Mouse (Mus musculus): ENCODE measurements around the gene Scamp1. TPM values are rescaled to one million over a fixed set of nuclear protein-coding genes. Genes with fewer than 3 reads are reported as not detected.
"Not testable (repeated sequence)": the region's sequence is repeated elsewhere in the genome, so short reads cannot be mapped to it uniquely, and the experiment has no call there.

Scamp1 gene
- total RNA-seq (2014; rRNA removed; ENCODE audit: low replicate concordance) (12.6 and 14.9 TPM in 2 replicates), polyA plus RNA-seq (2015; fragmentation: Nextera tagmentation; extraction: Ambion mirVana) (17.5 and 20.9 TPM in 2 replicates)

- DNase-seq (ENCODE audit: low spot score), result peak; percentile 78
- peaks cover 10% of the 10 kb centered on the region for H3K4me1 ChIP-seq (ENCODE audit: control insufficient read depth, insufficient read depth)
- ATAC-seq (ENCODE audit: insufficient read depth, low read depth), result peak; percentile 97
- peak within 1 kb of the TSS; percentile 73 for H3K4me2 ChIP-seq (ENCODE audit: low read depth, low read length)
- H3K36me3 ChIP-seq (replicated peaks; ENCODE audit: control insufficient read depth, insufficient read depth, low read length), result no peaks in the 10 kb centered on the region
- TF ChIP-seq CTCF (IDR thresholded peaks at IDR 0.05; ENCODE audit: low read depth), result no peak
- 0 out of 2 replicates have a peak, but pooled peaks have one; percentile 21 for TF ChIP-seq EP300 (IDR thresholded peaks at IDR 0.05; ENCODE audit: low read depth)
- peak within 1 kb of the TSS; percentile 69 for H3K27ac ChIP-seq (ENCODE audit: low read depth)
- no peaks in the 10 kb centered on the region for H3K9me3 ChIP-seq (replicated peaks; ENCODE audit: control insufficient read depth, low read length)
- no peaks in the 10 kb centered on the region for H3K27me3 ChIP-seq (ENCODE audit: control insufficient read depth, insufficient read depth, low read length)
- 1% methylated on average over 58 of the region's 62 CpGs for WGBS
- H3K9ac ChIP-seq (replicated peaks; ENCODE audit: low read depth, low read length), result peak within 1 kb of the TSS; percentile 83
- H3K4me3 ChIP-seq (ENCODE audit: low read depth, low read length), result peak within 1 kb of the TSS; percentile 72
These were observed at the start of gene Scamp1 for GRCm38 (mm10) chr13:94285281-94285871. Scamp1 (minus strand) TSS chr13:94285857.

GRCm38 (mm10) chr13:94330392-94330979, 44.8 kb upstream of the Scamp1 start:
- TF ChIP-seq CTCF (IDR thresholded peaks at IDR 0.05; ENCODE audit: low read depth) (no peak), EP300 (IDR thresholded peaks at IDR 0.05; ENCODE audit: low read depth) (no peak)
- H3K27ac ChIP-seq (ENCODE audit: low read depth), result no peak overlapping the region
- no peak overlapping the region for H3K4me3 ChIP-seq (ENCODE audit: low read depth, low read length)
- ATAC-seq (ENCODE audit: insufficient read depth, low read depth) (no peak), DNase-seq (ENCODE audit: low spot score) (no peak)
- H3K36me3 ChIP-seq (replicated peaks; ENCODE audit: control insufficient read depth, insufficient read depth, low read length), result no peaks in the 10 kb centered on the region
- H3K4me2 ChIP-seq (ENCODE audit: low read depth, low read length), result no peak overlapping the region
- no peak overlapping the region for H3K9ac ChIP-seq (replicated peaks; ENCODE audit: low read depth, low read length)
- H3K4me1 ChIP-seq (ENCODE audit: control insufficient read depth, insufficient read depth), result no peaks in the 10 kb centered on the region
- 68% methylated on average over 3 of the region's 3 CpGs for WGBS
- no peaks in the 10 kb centered on the region for H3K27me3 ChIP-seq (ENCODE audit: control insufficient read depth, insufficient read depth, low read length)
- no peaks in the 10 kb centered on the region for H3K9me3 ChIP-seq (replicated peaks; ENCODE audit: control insufficient read depth, low read length)

GRCm38 (mm10) chr13:94329005-94329404, 43.3 kb upstream of the Scamp1 start:
- H3K9me3 ChIP-seq (replicated peaks; ENCODE audit: control insufficient read depth, low read length); DNase-seq (ENCODE audit: low spot score); ATAC-seq (ENCODE audit: insufficient read depth, low read depth); H3K4me3 ChIP-seq (ENCODE audit: low read depth, low read length); H3K27ac ChIP-seq (ENCODE audit: low read depth); H3K9ac ChIP-seq (replicated peaks; ENCODE audit: low read depth, low read length); H3K4me2 ChIP-seq (ENCODE audit: low read depth, low read length); H3K36me3 ChIP-seq (replicated peaks; ENCODE audit: control insufficient read depth, insufficient read depth, low read length); H3K4me1 ChIP-seq (ENCODE audit: control insufficient read depth, insufficient read depth); H3K27me3 ChIP-seq (ENCODE audit: control insufficient read depth, insufficient read depth, low read length): not testable (repeated sequence)
- 82% methylated on average over 6 of the region's 6 CpGs for WGBS

GRCm38 (mm10) chr13:94328063-94328462, 42.4 kb upstream of the Scamp1 start:
- Histone ChIP-seq H3K4me2 (ENCODE audit: low read depth, low read length) (no peak overlapping the region), H3K9me3 (replicated peaks; ENCODE audit: control insufficient read depth, low read length) (0 out of 2 replicates have a peak, but pooled peaks cover 3% of the 10 kb centered on the region), H3K9ac (replicated peaks; ENCODE audit: low read depth, low read length) (no peak overlapping the region), H3K4me1 (ENCODE audit: control insufficient read depth, insufficient read depth) (no peaks in the 10 kb centered on the region), H3K4me3 (ENCODE audit: low read depth, low read length) (no peak overlapping the region), H3K27me3 (ENCODE audit: control insufficient read depth, insufficient read depth, low read length) (no peaks in the 10 kb centered on the region), H3K27ac (ENCODE audit: low read depth) (no peak overlapping the region), H3K36me3 (replicated peaks; ENCODE audit: control insufficient read depth, insufficient read depth, low read length) (no peaks in the 10 kb centered on the region)
- ATAC-seq (ENCODE audit: insufficient read depth, low read depth) (no peak), DNase-seq (ENCODE audit: low spot score) (no peak)
- TF ChIP-seq CTCF (IDR thresholded peaks at IDR 0.05; ENCODE audit: low read depth) (no peak), EP300 (IDR thresholded peaks at IDR 0.05; ENCODE audit: low read depth) (no peak)
- WGBS, result 63% methylated on average over 3 of the region's 3 CpGs

- Histone ChIP-seq H3K27ac (ENCODE audit: low read depth) (no peak overlapping the region), H3K9ac (replicated peaks; ENCODE audit: low read depth, low read length) (no peak overlapping the region), H3K4me2 (ENCODE audit: low read depth, low read length) (no peak overlapping the region), H3K4me1 (ENCODE audit: control insufficient read depth, insufficient read depth) (no peaks in the 10 kb centered on the region), H3K36me3 (replicated peaks; ENCODE audit: control insufficient read depth, insufficient read depth, low read length) (no peaks in the 10 kb centered on the region), H3K9me3 (replicated peaks; ENCODE audit: control insufficient read depth, low read length) (0 out of 2 replicates have a peak, but pooled peaks cover 3% of the 10 kb centered on the region), H3K27me3 (ENCODE audit: control insufficient read depth, insufficient read depth, low read length) (no peaks in the 10 kb centered on the region), H3K4me3 (ENCODE audit: low read depth, low read length) (no peak overlapping the region)
- TF ChIP-seq EP300 (IDR thresholded peaks at IDR 0.05; ENCODE audit: low read depth) (no peak), CTCF (IDR thresholded peaks at IDR 0.05; ENCODE audit: low read depth) (no peak)
- DNase-seq (ENCODE audit: low spot score), result no peak
- no peak for ATAC-seq (ENCODE audit: insufficient read depth, low read depth)
- WGBS, result 88% methylated on average over 4 of the region's 4 CpGs
These were observed 36.8 kb upstream of the Scamp1 start for GRCm38 (mm10) chr13:94322475-94322874.
